Mouse (Mus musculus) intestine, embryonic 14.5 days (tissue): ENCODE results near the gene Upf2. TPM values are rescaled to one million over a fixed set of nuclear protein-coding genes. Genes with fewer than 3 reads are reported as not detected.

ENCODE experiments used
- ATAC-seq: fragments of 200-750 bp; cut with Nextera tagmentation; replicated peaks from 2 replicates; pipeline ENCODE4 v1.8.0; 2017; ENCODE audit warnings: low read depth, moderate number of reproducible peaks, moderate TSS enrichment, moderate library complexity; ENCODE audit not compliant: low FRiP score, low TSS enrichment
- DNase-seq: peaks from one replicate; pipeline ENCODE4 v3.0.0-alpha.2; 2018; ENCODE audit warnings: low spot score
- H3K27ac ChIP-seq: fragments of 300-500 bp; sonication (generic); 2 replicates; pipeline ENCODE4 v1.5.1; 2014; ENCODE audit warnings: low read depth, mild to moderate bottlenecking, control low read depth
- H3K27me3 ChIP-seq: fragments of 300-500 bp; sonication (generic); replicated peaks from 2 replicates; pipeline ENCODE4 v1.6.1; 2014; ENCODE audit warnings: low read length, control low read depth; ENCODE audit not compliant: control insufficient read depth, insufficient read depth
- H3K36me3 ChIP-seq: fragments of 300-500 bp; sonication (generic); 2 replicates; pipeline ENCODE4 v1.6.1; 2014; ENCODE audit warnings: low read length, control low read depth; ENCODE audit not compliant: control insufficient read depth, insufficient read depth
- H3K4me1 ChIP-seq: fragments of 300-500 bp; sonication (generic); replicated peaks from 2 replicates; pipeline ENCODE4 v1.6.1; 2014; ENCODE audit warnings: low read length, control low read depth, mixed read lengths; ENCODE audit not compliant: control insufficient read depth, insufficient read depth
- H3K4me2 ChIP-seq: fragments of 300-500 bp; sonication (generic); 2 replicates; pipeline ENCODE4 v1.6.1; 2014; ENCODE audit warnings: low read length
- H3K4me3 ChIP-seq: fragments of 300-500 bp; sonication (generic); 2 replicates; pipeline ENCODE4 v1.5.1; 2014; ENCODE audit warnings: low read depth, low read length, control low read depth, mixed read lengths
- H3K9ac ChIP-seq: fragments of 300-500 bp; sonication (generic); 2 replicates; pipeline ENCODE4 v1.6.1; 2014; ENCODE audit warnings: mild to moderate bottlenecking, low read length
- H3K9me3 ChIP-seq: fragments of 300-500 bp; sonication (generic); 2 replicates; pipeline ENCODE4 v1.6.1; 2016; ENCODE audit warnings: low read length, control low read depth; ENCODE audit not compliant: control insufficient read depth
- WGBS: fragments of 180-500 bp; shearing (Covaris S2); extraction: QIAGEN DNeasy Blood & Tissue Kit; methylation state at CpG from one replicate; pipeline ENCODE4 v1.1.7; 2014; 5-methylcytosine and 5-hydroxymethylcytosine counted together
- polyA plus RNA-seq: library from polyadenylated mRNA; unstranded; fragments of >200 nt; fragmentation: Nextera tagmentation; extraction: Ambion mirVana; gene quantifications from 2 replicates; pipeline ENCODE4 v1.2.1, GENCODE M21; 2014

Upf2 gene
- 11.5 and 13.1 TPM in 2 replicates for polyA plus RNA-seq

DNA sequence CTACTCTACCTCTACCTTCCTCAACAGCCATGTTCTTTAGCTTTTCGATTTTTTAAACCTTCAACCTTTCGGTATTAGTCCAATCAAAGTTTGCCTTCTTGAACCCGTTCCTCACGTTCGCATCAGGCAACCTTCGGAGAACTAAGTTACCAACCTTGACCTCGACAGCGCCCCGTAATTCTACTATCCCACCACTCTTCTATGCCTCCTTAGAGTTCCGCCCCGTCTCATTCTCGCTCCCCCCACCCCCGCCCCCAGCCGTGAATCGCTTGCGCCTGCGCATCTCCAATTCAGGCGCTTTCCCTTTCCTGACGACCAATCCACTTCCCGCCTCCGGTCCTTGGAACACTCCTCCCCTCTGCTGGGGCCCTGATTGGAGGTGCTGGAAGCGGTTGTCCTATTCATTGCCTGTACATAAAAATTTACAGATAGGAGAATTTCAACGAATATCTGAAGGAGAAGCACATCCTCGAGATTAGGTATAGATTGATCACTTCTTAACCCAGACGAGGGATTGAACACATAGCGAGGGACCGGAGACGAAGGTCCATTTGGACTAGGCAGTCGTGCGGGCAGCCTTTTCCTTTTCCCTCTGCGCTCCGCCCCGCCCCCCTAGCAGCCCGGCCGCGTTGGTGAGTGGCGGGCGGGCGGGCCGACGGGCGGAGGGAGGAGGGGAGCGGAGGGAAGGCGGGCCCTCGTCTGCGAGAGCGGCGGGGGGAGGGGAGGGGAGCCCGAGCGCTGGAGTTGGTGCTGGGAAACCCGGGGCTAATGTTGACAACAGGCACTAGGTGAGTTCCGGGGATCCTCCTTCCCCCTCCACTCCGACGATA is at the start of gene Upf2:
Gene Upf2 (plus strand): TSS at position 704 of the 830 bp plus-strand sequence.
- peak within 1 kb of the TSS; percentile 80 for H3K27ac ChIP-seq
- H3K9ac ChIP-seq: peak within 1 kb of the TSS; percentile 73
- H3K36me3 ChIP-seq: no peaks in the 10 kb centered on the region
- no peaks in the 10 kb centered on the region for H3K27me3 ChIP-seq
- DNase-seq: peak; percentile 96
- ATAC-seq: peak; percentile 96
- H3K4me2 ChIP-seq: peak within 1 kb of the TSS; percentile 67
- H3K9me3 ChIP-seq: no peaks in the 10 kb centered on the region
- peaks cover 6% of the 10 kb centered on the region; the same call in 1 of the 2 replicates for H3K4me1 ChIP-seq
- WGBS: under 1% methylated on average over 46 of the region's 54 CpGs
- peak within 1 kb of the TSS; percentile 81 for H3K4me3 ChIP-seq

GRCm38 (mm10) chr2:5906092-5906491 is 45.2 kb upstream of the Upf2 start:
- no peaks in the 10 kb centered on the region for H3K27me3 ChIP-seq
- H3K4me3 ChIP-seq: no peak overlapping the region
- 30% methylated on average over 5 of the region's 5 CpGs for WGBS
- DNase-seq: no peak
- no peaks in the 10 kb centered on the region for H3K9me3 ChIP-seq
- H3K27ac ChIP-seq: no peak overlapping the region
- H3K36me3 ChIP-seq: peaks cover 4% of the 10 kb centered on the region; the same call in 1 of the 2 replicates
- ATAC-seq: no peak
- H3K4me2 ChIP-seq: no peak overlapping the region
- H3K4me1 ChIP-seq: no peaks in the 10 kb centered on the region; the same call in 1 of the 2 replicates
- no peak overlapping the region for H3K9ac ChIP-seq

DNA sequence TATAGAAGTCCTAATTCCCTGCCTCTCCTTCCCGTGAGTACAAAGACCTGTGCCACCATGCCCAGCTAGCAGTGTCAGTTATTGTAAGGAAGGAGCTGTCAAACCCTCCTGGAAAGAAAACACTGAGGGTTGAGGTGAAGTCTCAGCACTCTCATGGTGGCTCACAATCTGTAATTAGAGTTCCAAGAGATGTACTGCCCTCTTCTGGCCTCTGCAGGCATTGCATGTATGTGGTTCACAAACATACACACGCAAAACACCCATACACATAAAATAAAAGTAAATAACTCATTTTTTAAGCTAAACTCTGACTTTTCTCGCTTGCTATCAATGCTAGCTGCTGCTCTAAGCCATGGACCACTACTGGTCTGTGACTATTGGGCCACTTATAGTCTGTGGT is 44.6 kb upstream of the Upf2 start:
- WGBS: 66% methylated on average over 3 of the region's 3 CpGs
- Histone ChIP-seq H3K9ac (no peak overlapping the region), H3K4me2 (no peak overlapping the region), H3K27me3 (no peaks in the 10 kb centered on the region), H3K9me3 (no peaks in the 10 kb centered on the region), H3K36me3 (peaks cover 4% of the 10 kb centered on the region; the same call in 1 of the 2 replicates), H3K27ac (no peak overlapping the region), H3K4me3 (no peak overlapping the region), H3K4me1 (peaks cover 5% of the 10 kb centered on the region; the same call in 1 of the 2 replicates)
- DNase-seq: peak; percentile 71
- no peak for ATAC-seq

GRCm38 (mm10) chr2:5911282-5911965 is 39.8 kb upstream of the Upf2 start:
- 0 out of 2 replicates have a peak overlapping the region, but pooled peaks have one; percentile 15 for H3K4me2 ChIP-seq
- H3K27ac ChIP-seq: no peak overlapping the region
- H3K36me3 ChIP-seq: peaks cover 4% of the 10 kb centered on the region; the same call in 1 of the 2 replicates
- H3K27me3 ChIP-seq: no peaks in the 10 kb centered on the region
- ATAC-seq: no peak
- H3K4me3 ChIP-seq: no peak overlapping the region
- H3K9ac ChIP-seq: no peak overlapping the region
- DNase-seq: no peak
- 57% methylated on average over 16 of the region's 16 CpGs for WGBS
- no peaks in the 10 kb centered on the region for H3K9me3 ChIP-seq
- H3K4me1 ChIP-seq: peaks cover 5% of the 10 kb centered on the region; the same call in 1 of the 2 replicates

DNA sequence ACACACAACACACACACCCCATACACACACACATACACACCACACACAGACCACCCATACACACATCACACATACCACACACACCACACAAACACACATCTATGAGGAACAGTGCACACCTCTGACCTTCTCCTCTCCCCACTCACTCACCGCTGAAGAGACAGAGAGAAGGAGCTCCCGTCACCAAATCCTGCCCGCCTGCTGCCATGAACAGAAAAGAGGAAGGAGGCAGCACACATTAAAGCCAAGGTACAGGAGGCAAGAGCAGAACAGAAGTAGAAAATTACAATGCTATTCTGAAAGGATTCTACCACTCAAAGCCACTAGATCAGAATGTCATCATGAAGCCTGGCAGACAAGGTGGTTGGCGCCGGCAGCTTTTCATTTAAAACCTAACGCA is 28.4 kb upstream of the Upf2 start:
- Histone ChIP-seq H3K4me1 (no peaks in the 10 kb centered on the region), H3K9ac (no peak overlapping the region), H3K9me3 (no peaks in the 10 kb centered on the region), H3K4me3 (no peak overlapping the region), H3K4me2 (no peak overlapping the region), H3K27ac (no peak overlapping the region), H3K27me3 (no peaks in the 10 kb centered on the region), H3K36me3 (0 out of 2 replicates have a peak, but pooled peaks cover 2% of the 10 kb centered on the region)
- ATAC-seq: no peak
- 92% methylated on average over 6 of the region's 6 CpGs for WGBS
- DNase-seq: no peak

GRCm38 (mm10) chr2:5923786-5924185 is 27.5 kb upstream of the Upf2 start:
- DNase-seq: no peak
- no peaks in the 10 kb centered on the region for H3K4me1 ChIP-seq
- H3K4me3 ChIP-seq: no peak overlapping the region
- H3K27me3 ChIP-seq: no peaks in the 10 kb centered on the region
- no peak overlapping the region for H3K27ac ChIP-seq
- H3K9me3 ChIP-seq: no peaks in the 10 kb centered on the region
- H3K36me3 ChIP-seq: 0 out of 2 replicates have a peak, but pooled peaks cover 5% of the 10 kb centered on the region
- no peak for ATAC-seq
- H3K4me2 ChIP-seq: no peak overlapping the region
- 82% methylated on average over 9 of the region's 9 CpGs for WGBS
- no peak overlapping the region for H3K9ac ChIP-seq

GRCm38 (mm10) chr2:5927481-5927880 is 23.8 kb upstream of the Upf2 start:
- H3K9ac ChIP-seq: no peak overlapping the region
- H3K9me3 ChIP-seq: no peaks in the 10 kb centered on the region
- 93% methylated on average over 5 of the region's 5 CpGs for WGBS
- DNase-seq: no peak
- H3K27ac ChIP-seq: no peak overlapping the region
- no peak for ATAC-seq
- H3K4me2 ChIP-seq: no peak overlapping the region
- no peak overlapping the region for H3K4me3 ChIP-seq
- no peaks in the 10 kb centered on the region for H3K4me1 ChIP-seq
- H3K27me3 ChIP-seq: no peaks in the 10 kb centered on the region
- H3K36me3 ChIP-seq: 0 out of 2 replicates have a peak, but pooled peaks cover 11% of the 10 kb centered on the region

DNA sequence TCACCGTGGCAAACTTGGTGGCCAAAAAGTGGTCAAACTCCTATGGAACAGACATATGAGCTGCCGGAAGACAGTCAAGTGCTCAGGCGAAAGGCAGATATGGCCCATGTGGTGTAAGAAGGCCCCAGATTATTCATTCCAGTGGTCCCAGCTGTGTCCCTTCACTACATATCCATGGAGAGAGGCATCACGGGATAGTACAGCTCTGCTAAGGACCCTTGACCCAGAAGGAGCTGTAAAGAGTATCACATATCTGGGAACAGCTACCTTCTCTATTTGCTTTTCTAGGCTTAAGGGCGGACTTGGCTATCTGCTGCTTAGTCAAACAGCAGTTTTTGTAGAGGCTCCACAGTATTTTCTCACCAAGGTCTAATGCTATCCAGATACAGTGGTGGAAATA is 21.5 kb upstream of the Upf2 start:
- H3K9ac ChIP-seq: no peak overlapping the region
- ATAC-seq: peak; percentile 55
- H3K4me3 ChIP-seq: no peak overlapping the region
- no peak overlapping the region for H3K4me2 ChIP-seq
- no peaks in the 10 kb centered on the region for H3K9me3 ChIP-seq
- 0 out of 2 replicates have a peak overlapping the region, but pooled peaks have one; percentile 19 for H3K27ac ChIP-seq
- 76% methylated on average over 5 of the region's 5 CpGs for WGBS
- H3K36me3 ChIP-seq: 0 out of 2 replicates have a peak, but pooled peaks cover 11% of the 10 kb centered on the region
- no peak for DNase-seq
- no peaks in the 10 kb centered on the region for H3K4me1 ChIP-seq
- H3K27me3 ChIP-seq: no peaks in the 10 kb centered on the region
